Mouse (Mus musculus) liver, embryonic 14.5 days (tissue): Measurements from ENCODE around the gene C1galt1c1.

Experiments
- CTCF ChIP-seq: IDR thresholded peaks from 2 replicates; pipeline ENCODE4 v1.5.1; 2016; ENCODE audit warnings: antibody characterized with exemption, low read depth, control low read depth
- EP300 ChIP-seq: IDR thresholded peaks from 2 replicates; pipeline ENCODE4 v1.6.1; 2016; ENCODE audit warnings: antibody characterized with exemption, low read depth

DNA sequence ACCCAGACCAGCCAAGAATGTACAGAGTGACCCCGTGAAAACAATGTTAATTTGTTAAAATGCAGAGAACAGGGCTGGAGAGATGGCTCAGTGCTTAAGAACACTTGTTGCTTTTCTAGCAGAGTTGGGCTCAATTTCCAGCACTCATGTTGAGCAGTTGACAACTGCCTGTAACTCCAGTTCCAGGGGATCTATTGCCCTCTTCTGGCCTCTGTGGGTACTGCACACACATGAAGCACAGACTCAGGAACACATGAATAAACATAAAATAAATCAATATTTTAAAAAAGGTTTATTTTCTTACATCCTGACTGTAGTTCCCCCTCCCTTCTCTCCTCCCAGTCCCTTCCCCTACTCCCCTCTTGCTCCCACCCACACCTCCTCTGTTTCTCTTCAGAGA is 18.3 kb upstream of the C1galt1c1 start:
- TF ChIP-seq EP300, result no peak
- TF ChIP-seq CTCF, result peak; percentile 47
